Mouse (Mus musculus): ENCODE measurements around the gene Gm45140. TPM values are rescaled to one million over a fixed set of nuclear protein-coding genes. Genes with fewer than 3 reads are reported as not detected.

The Gm45140 gene
- polyA plus RNA-seq, 1 experiment: not detected

GRCm38 (mm10) chr6:87799576-87799975 lies 36.0 kb downstream of the Gm45140 start:
- TF ChIP-seq CTCF (IDR thresholded peaks at IDR 0.05; ENCODE audit: insufficient read depth, low read depth, low read length): no peak
- no peak for TF ChIP-seq POLR2A (IDR thresholded peaks at IDR 0.05; ENCODE audit: insufficient read depth, low read depth, low read length)
- Histone ChIP-seq H3K4me1 (ENCODE audit: control insufficient read depth, insufficient read depth, low read length) (peaks cover 4% of the 10 kb centered on the region; the same call in 1 of the 2 replicates), H3K4me3 (ENCODE audit: insufficient read depth, low read depth, low read length) (no peak overlapping the region), H3K27ac (ENCODE audit: insufficient read depth, low read depth, low read length) (no peak overlapping the region)
- 91% methylated on average over 6 of the region's 6 CpGs for WGBS

GRCm38 (mm10) chr6:87797321-87797720 lies 38.3 kb downstream of the Gm45140 start:
- TF ChIP-seq POLR2A (IDR thresholded peaks at IDR 0.05; ENCODE audit: insufficient read depth, low read depth, low read length) (no peak), CTCF (IDR thresholded peaks at IDR 0.05; ENCODE audit: insufficient read depth, low read depth, low read length) (no peak)
- 30% methylated on average over 2 of the region's 2 CpGs for whole genome bisulfite sequencing
- H3K4me1 ChIP-seq (ENCODE audit: control insufficient read depth, insufficient read depth, low read length): peaks cover 4% of the 10 kb centered on the region; the same call in 1 of the 2 replicates

DNA sequence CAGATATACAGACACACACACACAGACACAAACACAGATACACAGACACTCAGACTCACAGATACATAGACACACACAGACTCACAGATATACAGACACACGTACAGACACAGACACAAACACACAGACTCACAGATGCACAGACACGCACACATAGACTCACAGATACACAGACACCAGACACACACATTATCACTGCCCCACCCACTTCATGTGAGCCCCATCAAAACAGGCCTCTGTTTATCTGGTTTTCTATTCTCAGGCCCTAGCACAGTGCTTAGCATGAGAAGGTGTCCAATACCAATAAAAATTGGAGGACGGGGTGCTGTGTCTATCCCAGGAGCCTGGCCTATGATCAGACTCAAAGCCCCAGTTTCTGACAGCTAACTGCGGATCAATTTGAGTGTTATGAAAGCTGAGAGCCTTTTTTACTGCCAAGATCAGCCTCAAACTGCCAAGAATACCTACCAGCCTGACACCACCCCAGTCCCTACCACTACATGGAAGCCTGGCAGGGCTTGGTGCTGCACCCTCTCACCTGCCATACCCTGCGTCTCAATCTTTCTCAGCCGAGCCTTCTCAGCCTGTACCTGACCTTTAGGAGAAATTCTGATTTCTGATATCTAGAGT lies 39.2 kb downstream of the Gm45140 start:
- WGBS: 90% methylated on average over 6 of the region's 6 CpGs
- Histone ChIP-seq H3K4me1 (ENCODE audit: control insufficient read depth, insufficient read depth, low read length) (peaks cover 4% of the 10 kb centered on the region; the same call in 1 of the 2 replicates), H3K4me3 (ENCODE audit: insufficient read depth, low read depth, low read length) (no peak overlapping the region), H3K27ac (ENCODE audit: insufficient read depth, low read depth, low read length) (no peak overlapping the region)
- TF ChIP-seq POLR2A (IDR thresholded peaks at IDR 0.05; ENCODE audit: insufficient read depth, low read depth, low read length): no peak
- TF ChIP-seq CTCF (IDR thresholded peaks at IDR 0.05; ENCODE audit: insufficient read depth, low read depth, low read length): no peak

More at GRCm38 (mm10) chr6:87797321-87797720, 38.3 kb downstream of the Gm45140 start:
- H3K27ac ChIP-seq (ENCODE audit: insufficient read depth, low read depth, low read length): no peak overlapping the region
- H3K4me3 ChIP-seq (ENCODE audit: insufficient read depth, low read depth, low read length): no peak overlapping the region

- 72% methylated on average over 6 of the region's 6 CpGs for WGBS
Observed at GRCm38 (mm10) chr6:87795385-87796150, 40.0 kb downstream of the Gm45140 start.

DNA sequence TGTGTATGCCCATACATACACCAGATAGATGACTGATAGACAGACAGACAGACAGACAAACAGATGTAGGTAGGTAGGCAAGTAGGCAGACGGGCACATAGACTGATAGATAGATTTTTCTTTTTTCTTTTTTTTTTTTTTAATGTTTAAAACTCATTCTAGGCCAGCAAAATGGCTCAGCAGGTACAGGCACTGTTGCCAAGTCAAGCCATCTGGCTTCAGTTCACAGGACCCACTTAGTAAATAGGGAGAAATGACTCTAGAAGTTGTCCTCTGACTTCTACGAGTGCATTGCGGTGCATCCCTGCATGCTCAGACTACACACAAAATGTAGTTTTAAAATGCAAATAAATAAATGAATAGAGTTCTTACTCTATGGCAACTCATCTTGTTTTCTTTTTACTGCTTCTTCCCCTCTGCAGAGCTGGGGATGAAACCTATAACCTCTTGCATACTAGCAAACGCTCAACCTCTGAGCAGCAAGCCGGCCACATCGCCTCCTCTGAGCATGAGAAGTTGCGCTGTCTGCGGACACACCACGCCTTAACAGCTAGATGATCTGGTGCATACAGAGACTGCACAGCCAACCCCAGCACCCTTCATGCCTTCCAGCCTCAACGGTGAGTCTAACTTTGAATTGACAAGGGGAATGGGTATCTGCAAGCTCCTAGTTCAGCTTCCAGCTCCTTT lies 41.6 kb downstream of the Gm45140 start:
- Histone ChIP-seq H3K4me3 (ENCODE audit: insufficient read depth, low read depth, low read length) (no peak overlapping the region), H3K27ac (ENCODE audit: insufficient read depth, low read depth, low read length) (no peak overlapping the region), H3K4me1 (ENCODE audit: control insufficient read depth, insufficient read depth, low read length) (peaks cover 9% of the 10 kb centered on the region; the same call in 1 of the 2 replicates)
- TF ChIP-seq CTCF (IDR thresholded peaks at IDR 0.05; ENCODE audit: insufficient read depth, low read depth, low read length) (no peak), POLR2A (IDR thresholded peaks at IDR 0.05; ENCODE audit: insufficient read depth, low read depth, low read length) (no peak)
- 92% methylated on average over 10 of the region's 10 CpGs for WGBS

More at GRCm38 (mm10) chr6:87795385-87796150, 40.0 kb downstream of the Gm45140 start:
- H3K4me1 ChIP-seq (ENCODE audit: control insufficient read depth, insufficient read depth, low read length): peaks cover 4% of the 10 kb centered on the region; the same call in 1 of the 2 replicates
- H3K27ac ChIP-seq (ENCODE audit: insufficient read depth, low read depth, low read length): no peak overlapping the region
- TF ChIP-seq POLR2A (IDR thresholded peaks at IDR 0.05; ENCODE audit: insufficient read depth, low read depth, low read length): no peak
- no peak for TF ChIP-seq CTCF (IDR thresholded peaks at IDR 0.05; ENCODE audit: insufficient read depth, low read depth, low read length)
- no peak overlapping the region for H3K4me3 ChIP-seq (ENCODE audit: insufficient read depth, low read depth, low read length)

DNA sequence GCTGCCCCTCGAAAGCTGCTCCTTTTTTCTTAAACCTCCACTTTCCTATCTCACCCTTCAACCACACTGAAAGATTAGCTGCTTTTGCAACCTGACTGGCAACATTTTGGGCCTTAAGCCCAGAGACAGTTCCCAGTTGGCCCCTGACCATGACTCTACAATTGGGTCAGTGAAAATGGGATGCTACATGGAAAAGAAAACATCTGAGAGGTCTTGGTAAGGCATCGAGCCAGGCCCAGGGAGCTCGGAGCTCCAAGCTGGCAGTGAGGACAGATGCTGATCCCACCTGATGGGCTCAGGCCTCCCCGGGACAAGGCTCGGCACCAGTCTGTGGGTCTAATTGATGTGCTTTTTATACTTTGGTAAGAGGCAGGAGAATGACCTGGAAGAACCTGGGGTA lies 43.8 kb downstream of the Gm45140 start:
- no peak overlapping the region for H3K4me3 ChIP-seq (ENCODE audit: insufficient read depth, low read depth, low read length)
- 87% methylated on average over 5 of the region's 5 CpGs for WGBS
- TF ChIP-seq CTCF (IDR thresholded peaks at IDR 0.05; ENCODE audit: insufficient read depth, low read depth, low read length) (no peak), POLR2A (IDR thresholded peaks at IDR 0.05; ENCODE audit: insufficient read depth, low read depth, low read length) (no peak)
- H3K27ac ChIP-seq (ENCODE audit: insufficient read depth, low read depth, low read length): no peak overlapping the region
- peaks cover 5% of the 10 kb centered on the region; the same call in 1 of the 2 replicates for H3K4me1 ChIP-seq (ENCODE audit: control insufficient read depth, insufficient read depth, low read length)

GRCm38 (mm10) chr6:87790779-87791480 lies 44.7 kb downstream of the Gm45140 start:
- no peak overlapping the region for H3K27ac ChIP-seq (ENCODE audit: insufficient read depth, low read depth, low read length)
- TF ChIP-seq CTCF (IDR thresholded peaks at IDR 0.05; ENCODE audit: insufficient read depth, low read depth, low read length) (no peak), POLR2A (IDR thresholded peaks at IDR 0.05; ENCODE audit: insufficient read depth, low read depth, low read length) (no peak)
- peaks cover 5% of the 10 kb centered on the region; the same call in 1 of the 2 replicates for H3K4me1 ChIP-seq (ENCODE audit: control insufficient read depth, insufficient read depth, low read length)
- WGBS: 83% methylated on average over 7 of the region's 7 CpGs
- no peak overlapping the region for H3K4me3 ChIP-seq (ENCODE audit: insufficient read depth, low read depth, low read length)

GRCm38 (mm10) chr6:87789791-87790190 lies 45.8 kb downstream of the Gm45140 start:
- Histone ChIP-seq H3K4me1 (ENCODE audit: control insufficient read depth, insufficient read depth, low read length) (peaks cover 5% of the 10 kb centered on the region; the same call in 1 of the 2 replicates), H3K4me3 (ENCODE audit: insufficient read depth, low read depth, low read length) (no peak overlapping the region), H3K27ac (ENCODE audit: insufficient read depth, low read depth, low read length) (no peak overlapping the region)
- 88% methylated on average over 6 of the region's 6 CpGs for WGBS
- TF ChIP-seq CTCF (IDR thresholded peaks at IDR 0.05; ENCODE audit: insufficient read depth, low read depth, low read length) (no peak), POLR2A (IDR thresholded peaks at IDR 0.05; ENCODE audit: insufficient read depth, low read depth, low read length) (no peak)

All from olfactory bulb, adult 2 months (tissue).